Mouse (Mus musculus) layer of hippocampus, adult 2 months (tissue): Measurements from ENCODE around the gene Map3k20. TPM values are rescaled to one million over a fixed set of nuclear protein-coding genes. Genes with fewer than 3 reads are reported as not detected.

Experiments
- DNase-seq, 2 experiments: peaks; one replicate each; pipeline ENCODE4 v3.0.0; 2022; ENCODE audit warnings: low spot score in 2 of 2
- H3K27ac ChIP-seq: fragments of 200-600 bp; 2 replicates; pipeline ENCODE4 v1.8.1; 2022
- H3K4me3 ChIP-seq: fragments of 200-600 bp; 2 replicates; pipeline ENCODE4 v1.8.1; 2022; ENCODE audit warnings: mild to moderate bottlenecking
- CTCF ChIP-seq: fragments of 200-600 bp; conservative IDR thresholded peaks from 2 replicates; pipeline ENCODE4 v1.8.1; 2022; ENCODE audit warnings: antibody characterized with exemption, mild to moderate bottlenecking, moderate library complexity
- long read RNA-seq, 2 experiments: library from polyadenylated mRNA; stranded (forward); transcript quantifications; one replicate each; pipeline ENCODE4 v2.0.0; 2021; ENCODE audit warnings: borderline mapping rate in 2 of 2
- total RNA-seq, 2 experiments: library from RNA; stranded (reverse); gene quantifications; 2 replicates each; pipeline ENCODE4 v1.2.3; 2021

Map3k20 gene
- 10 to 100 TPM in 1 of 2 experiments, 1 to 10 TPM in 1; 9.0 to 13.9 TPM for total RNA-seq
- long read RNA-seq, experiment 1, full-length matches to known transcripts: 2 of 3 reads
- long read RNA-seq, experiment 1, partial matches to known transcripts: 0 of 3 reads
- long read RNA-seq, experiment 1, other reads (novel, unspliced or antisense): 1 of 3 reads
- long read RNA-seq, experiment 2, full-length matches to known transcripts: 5 of 8 reads
- long read RNA-seq, experiment 2, partial matches to known transcripts: 2 of 8 reads
- long read RNA-seq, experiment 2, other reads (novel, unspliced or antisense): 1 of 8 reads

- peak; percentile 73 for TF ChIP-seq CTCF
- Histone ChIP-seq H3K4me3 (peak within 1 kb of the TSS; percentile 75), H3K27ac (peak within 1 kb of the TSS; percentile 74)
- peak in 1 of 2 experiments; percentile 48 for DNase-seq
Measured at GRCm38 (mm10) chr2:72285256-72285887, at the start of gene Map3k20. Gene Map3k20, plus strand, starts transcription at chr2:72285637.

- Histone ChIP-seq H3K27ac (no peak overlapping the region), H3K4me3 (no peak overlapping the region)
- DNase-seq: no peak
- TF ChIP-seq CTCF: no peak
Measured at GRCm38 (mm10) chr2:72238421-72238820, 47.0 kb upstream of the Map3k20 start.

GRCm38 (mm10) chr2:72238925-72239324, 46.5 kb upstream of the Map3k20 start:
- no peak for TF ChIP-seq CTCF
- no peak for DNase-seq
- peak overlapping the region; percentile 59 for H3K27ac ChIP-seq
- H3K4me3 ChIP-seq: no peak overlapping the region

- no peak overlapping the region for H3K4me3 ChIP-seq
- peak overlapping the region; percentile 59 for H3K27ac ChIP-seq
- no peak for DNase-seq
- TF ChIP-seq CTCF: no peak
Measured at GRCm38 (mm10) chr2:72239456-72239855, 46.0 kb upstream of the Map3k20 start.

- H3K27ac ChIP-seq: no peak overlapping the region
- no peak for TF ChIP-seq CTCF
- DNase-seq: no peak
- no peak overlapping the region for H3K4me3 ChIP-seq
Measured at GRCm38 (mm10) chr2:72239993-72240392, 45.4 kb upstream of the Map3k20 start.

- no peak for DNase-seq
- TF ChIP-seq CTCF: no peak
- Histone ChIP-seq H3K27ac (no peak overlapping the region), H3K4me3 (no peak overlapping the region)
Measured at GRCm38 (mm10) chr2:72240691-72241090, 44.7 kb upstream of the Map3k20 start.

GRCm38 (mm10) chr2:72241714-72242472, 43.5 kb upstream of the Map3k20 start:
- no peak overlapping the region for H3K4me3 ChIP-seq
- DNase-seq: no peak
- H3K27ac ChIP-seq: no peak overlapping the region
- no peak for TF ChIP-seq CTCF

- H3K27ac ChIP-seq: no peak overlapping the region
- TF ChIP-seq CTCF: no peak
- H3K4me3 ChIP-seq: no peak overlapping the region
- DNase-seq: no peak
Measured at GRCm38 (mm10) chr2:72242910-72243675, 42.3 kb upstream of the Map3k20 start.

- Histone ChIP-seq H3K4me3 (no peak overlapping the region), H3K27ac (no peak overlapping the region)
- no peak for TF ChIP-seq CTCF
- DNase-seq: no peak
Measured at GRCm38 (mm10) chr2:72245631-72246030, 39.8 kb upstream of the Map3k20 start.

- Histone ChIP-seq H3K4me3 (no peak overlapping the region), H3K27ac (no peak overlapping the region)
- TF ChIP-seq CTCF: no peak
- no peak for DNase-seq
Measured at GRCm38 (mm10) chr2:72246376-72246775, 39.1 kb upstream of the Map3k20 start.

GRCm38 (mm10) chr2:72247819-72248218, 37.6 kb upstream of the Map3k20 start:
- TF ChIP-seq CTCF: no peak
- no peak for DNase-seq
- H3K4me3 ChIP-seq: no peak overlapping the region
- no peak overlapping the region for H3K27ac ChIP-seq
